Mouse (Mus musculus): Measurements from ENCODE around the gene Plg. TPM values are rescaled to one million over a fixed set of nuclear protein-coding genes. Genes with fewer than 3 reads are reported as not detected.
A peak's percentile ranks its signal among the peaks of the same experiment; 100 is the strongest.

Gene Plg
- total RNA-seq, 2 experiments from 2014 or later, result not detected

DNA sequence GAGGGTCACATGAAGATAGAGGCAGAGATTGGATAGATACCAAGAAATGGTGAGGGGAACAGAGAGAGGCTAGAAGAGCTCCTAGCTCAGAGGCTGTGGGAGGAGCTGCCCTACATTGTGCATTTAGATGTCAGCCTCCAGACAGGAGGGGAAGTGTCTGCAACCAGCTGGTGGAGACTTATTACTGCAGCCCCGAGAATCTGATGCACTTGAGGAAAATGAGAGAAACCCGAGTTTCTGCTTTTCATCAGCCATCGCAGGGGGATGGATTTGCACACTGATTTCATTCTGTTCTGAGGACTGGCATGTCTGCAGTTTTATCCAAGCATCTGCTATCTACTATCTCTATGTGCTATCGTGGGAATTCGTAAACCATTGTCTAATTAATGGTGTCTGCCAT is 53.3 kb downstream of the Plg start:
- intact Hi-C loops (cut with DNase I), result no loop called here
- peak; percentile 33 to 64 for DNase-seq (ENCODE audit: low spot score in 2 of 2)

DNA sequence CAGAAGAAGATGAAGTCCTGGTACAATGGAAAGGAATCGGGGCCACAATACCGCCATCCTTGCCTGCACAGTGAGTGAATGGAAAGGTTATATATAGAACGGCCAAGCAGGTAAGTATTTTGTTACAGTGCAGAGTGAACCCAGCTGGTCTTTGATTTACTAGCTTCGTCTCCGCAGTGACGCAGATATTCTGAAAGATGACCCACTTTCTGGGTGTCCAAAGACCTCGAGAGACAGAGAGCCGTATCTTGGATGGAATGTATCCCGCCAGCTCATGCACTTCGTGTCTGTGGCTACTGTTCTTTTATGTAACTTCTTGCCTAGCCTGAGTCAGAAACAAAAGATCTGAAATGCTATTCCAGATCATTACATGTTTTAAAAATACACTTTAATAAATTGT is 59.4 kb downstream of the Plg start:
- DNase-seq (ENCODE audit: low spot score in 2 of 2), result no peak
- intact Hi-C loops (cut with DNase I), result no loop called here

DNA sequence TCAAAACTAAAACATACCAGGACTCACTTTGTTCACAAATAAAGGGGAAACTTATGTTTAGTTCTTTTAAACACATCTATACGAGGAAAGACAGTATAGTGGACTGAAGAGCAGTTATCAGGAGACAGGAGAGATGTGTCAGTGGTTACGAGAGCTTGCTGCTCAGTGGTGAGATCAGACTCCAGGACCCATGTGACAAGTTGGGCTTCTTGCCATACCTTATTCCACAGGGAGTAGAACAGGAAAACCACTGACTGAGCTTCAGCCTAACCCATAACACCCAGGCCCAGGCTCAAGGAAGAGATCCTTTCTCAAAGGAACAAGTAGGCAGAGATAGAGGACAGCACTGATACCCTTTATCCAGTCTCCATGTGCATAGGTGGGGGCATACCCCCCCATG is 66.2 kb downstream of the Plg start:
- intact Hi-C loops (cut with DNase I), result no loop called here
- DNase-seq (ENCODE audit: low spot score in 2 of 2), result no peak

DNA sequence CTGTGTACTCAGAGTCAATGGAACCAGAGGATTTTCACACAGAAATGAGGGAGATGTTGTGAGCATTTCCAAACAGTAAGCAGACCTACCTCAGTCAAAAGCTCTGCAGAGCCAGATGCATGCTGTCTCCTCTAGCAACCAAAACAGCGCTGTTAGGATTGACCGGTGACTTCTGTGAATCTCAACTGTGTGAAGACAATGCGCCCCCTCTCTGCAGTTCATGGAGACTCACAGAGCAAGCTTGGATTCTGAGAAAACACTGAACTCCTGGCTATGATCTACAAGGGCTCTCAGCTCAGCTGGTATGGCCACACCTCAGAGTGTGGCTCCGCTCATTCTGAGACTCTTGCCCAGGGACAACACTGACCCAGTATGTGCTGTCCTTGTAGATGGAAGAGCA is 72.8 kb downstream of the Plg start:
- intact Hi-C loops (cut with DNase I), result no loop called here
- DNase-seq (ENCODE audit: low spot score in 2 of 2), result peak in 1 of 2 experiments; percentile 37

DNA sequence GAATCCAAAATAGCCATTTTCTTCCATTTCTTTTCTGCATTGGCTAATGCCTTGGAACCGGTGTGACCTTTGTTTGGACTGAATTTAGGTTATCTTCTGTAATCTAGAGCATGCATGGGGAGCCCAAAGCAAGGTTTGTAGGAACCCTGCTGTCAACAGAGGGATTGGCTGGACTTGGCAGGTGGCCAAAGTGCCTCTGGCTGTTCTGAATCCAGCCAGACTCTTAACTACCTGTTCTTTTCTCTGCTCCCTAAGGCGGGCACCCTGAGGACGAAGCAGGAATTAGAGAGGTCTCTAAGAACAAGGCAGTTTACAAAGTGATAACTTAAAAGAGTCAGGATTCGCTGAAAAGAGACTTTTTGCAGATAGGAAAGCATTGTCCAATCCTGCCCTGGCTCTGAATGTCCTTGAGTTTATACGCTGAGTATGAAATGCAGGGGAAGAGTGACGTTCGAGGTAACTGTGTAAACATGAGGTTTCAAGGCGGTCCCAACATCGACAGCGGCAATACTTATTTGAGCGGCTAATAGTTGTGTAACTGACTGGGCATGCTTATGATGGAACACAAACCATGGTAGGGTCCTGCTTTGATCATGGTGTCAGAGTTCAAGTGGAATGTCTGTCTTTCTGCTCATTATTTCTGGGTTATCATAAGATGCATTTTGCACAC is 74.6 kb downstream of the Plg start:
- intact Hi-C loops (cut with DNase I), result no loop called here
- no peak for DNase-seq (ENCODE audit: low spot score in 2 of 2)

DNA sequence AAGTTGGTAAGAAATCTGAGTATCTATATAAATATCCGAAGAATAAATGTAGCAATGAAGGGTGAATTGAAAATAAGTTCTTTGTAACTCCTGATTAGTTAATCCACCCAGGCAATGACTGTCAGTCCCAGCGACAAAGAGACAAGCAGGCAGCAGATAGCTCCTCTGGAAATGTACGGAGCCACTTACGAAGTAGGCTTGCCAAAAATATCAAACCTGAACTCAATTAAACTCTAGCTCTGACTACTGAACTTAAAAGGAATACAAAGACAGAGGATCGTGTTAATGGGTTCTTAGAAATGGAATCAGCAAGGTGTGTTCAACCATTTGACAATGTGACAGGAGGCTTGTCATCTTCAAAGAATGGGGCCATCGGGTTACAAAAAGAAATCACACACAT is 75.3 kb downstream of the Plg start:
- intact Hi-C loops (cut with DNase I), result no loop called here
- DNase-seq (ENCODE audit: low spot score in 2 of 2), result no peak

DNA sequence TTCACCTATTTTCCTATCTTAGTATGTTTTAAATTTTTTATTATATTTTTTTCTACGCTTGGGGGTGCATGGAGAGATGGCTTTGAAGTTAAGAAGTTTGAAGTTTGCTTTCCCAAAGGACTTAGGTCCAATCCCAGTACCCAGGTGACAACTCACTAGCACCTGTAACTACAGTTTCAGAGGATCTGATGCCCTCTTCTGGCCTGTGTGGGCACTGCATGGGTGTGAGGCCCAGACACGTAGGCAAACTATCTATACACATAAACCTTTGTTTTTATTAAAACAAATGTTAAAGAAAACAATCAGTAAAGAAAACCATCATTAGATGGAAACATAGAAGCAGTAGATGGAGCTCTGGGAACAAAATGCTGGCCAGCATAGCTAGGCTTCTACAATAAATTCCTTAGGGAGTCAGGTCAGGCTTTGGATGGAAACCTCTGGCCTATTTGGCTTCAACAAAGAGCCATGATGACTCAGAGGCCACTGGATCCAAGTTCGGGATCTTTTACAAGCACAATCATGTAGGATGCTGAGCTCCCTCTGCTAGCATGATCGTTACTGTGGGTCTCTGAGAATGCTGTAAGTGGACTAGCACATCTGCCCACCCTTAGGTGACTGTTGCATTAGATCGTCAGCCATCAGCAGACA is 76.9 kb downstream of the Plg start:
- no peak for DNase-seq (ENCODE audit: low spot score in 2 of 2)
- intact Hi-C loops (cut with DNase I), result no loop called here

DNA sequence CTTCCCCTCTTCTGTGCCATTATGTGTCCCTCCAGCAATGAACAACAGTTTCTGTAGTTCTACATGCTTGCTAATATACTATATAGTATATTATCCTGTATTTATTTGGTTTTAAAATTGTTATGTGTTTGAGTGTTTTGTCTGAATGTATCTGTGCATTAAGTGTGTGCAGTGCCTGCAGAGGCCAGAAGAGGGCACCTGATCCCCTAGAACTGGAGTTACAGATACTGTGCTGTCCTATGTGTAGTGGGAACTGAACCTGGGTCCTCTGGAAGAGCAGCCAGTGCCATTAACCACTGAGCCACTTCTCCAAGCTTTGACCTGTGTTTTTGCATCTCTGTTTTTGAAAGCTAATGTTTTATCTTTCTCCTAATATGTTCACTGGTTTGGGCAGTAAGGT is 82.8 kb downstream of the Plg start:
- intact Hi-C loops (cut with DNase I), result no loop called here
- DNase-seq (ENCODE audit: low spot score in 2 of 2), result no peak

DNA sequence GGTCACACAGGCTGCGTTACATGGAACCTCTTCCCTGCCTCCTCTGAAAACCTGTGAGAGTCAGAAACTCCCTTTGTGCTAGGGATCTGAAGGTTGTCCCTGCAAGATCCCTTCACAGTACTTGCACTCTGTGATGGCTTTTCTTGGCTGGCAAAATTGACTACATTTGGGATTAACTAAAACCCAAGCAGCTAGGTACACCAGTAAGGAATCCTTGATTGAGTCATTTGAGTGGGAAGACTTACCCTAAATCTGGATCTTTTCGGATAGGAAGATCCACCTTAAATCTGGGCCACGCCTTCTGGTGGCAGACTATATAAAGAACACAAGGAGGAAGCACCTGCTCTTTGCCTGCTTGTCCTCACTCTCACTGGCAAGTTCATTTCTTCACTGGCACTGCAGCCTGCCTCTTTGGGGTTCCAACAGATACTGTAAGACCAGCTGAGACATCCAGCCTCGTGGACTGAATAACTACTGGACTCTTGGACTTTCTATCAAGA is 88.1 kb downstream of the Plg start:
- peak in 1 of 2 experiments; percentile 27 for DNase-seq (ENCODE audit: low spot score in 2 of 2)
- intact Hi-C loops (cut with DNase I), result no loop called here

DNA sequence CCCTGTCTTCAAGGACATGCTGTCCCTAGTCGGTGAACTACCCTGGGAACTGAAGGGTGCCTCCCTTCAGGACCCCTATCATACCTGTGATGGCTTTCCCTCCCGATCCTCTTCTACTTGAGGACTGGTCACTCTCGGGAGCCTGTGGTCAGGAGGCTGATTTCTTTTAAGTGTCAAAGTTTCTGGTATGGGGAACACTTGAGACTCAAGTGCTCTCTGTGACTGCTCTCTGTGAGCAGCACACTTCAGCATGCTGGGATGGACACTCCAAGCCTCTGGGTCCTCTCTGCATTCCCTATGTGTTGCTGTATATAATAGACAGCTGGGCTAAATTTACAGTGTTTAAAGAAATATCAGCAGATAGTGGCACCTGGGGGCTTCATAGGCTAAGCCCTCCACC is 89.2 kb downstream of the Plg start:
- no peak for DNase-seq (ENCODE audit: low spot score in 2 of 2)
- intact Hi-C loops (cut with DNase I), result no loop called here

DNA sequence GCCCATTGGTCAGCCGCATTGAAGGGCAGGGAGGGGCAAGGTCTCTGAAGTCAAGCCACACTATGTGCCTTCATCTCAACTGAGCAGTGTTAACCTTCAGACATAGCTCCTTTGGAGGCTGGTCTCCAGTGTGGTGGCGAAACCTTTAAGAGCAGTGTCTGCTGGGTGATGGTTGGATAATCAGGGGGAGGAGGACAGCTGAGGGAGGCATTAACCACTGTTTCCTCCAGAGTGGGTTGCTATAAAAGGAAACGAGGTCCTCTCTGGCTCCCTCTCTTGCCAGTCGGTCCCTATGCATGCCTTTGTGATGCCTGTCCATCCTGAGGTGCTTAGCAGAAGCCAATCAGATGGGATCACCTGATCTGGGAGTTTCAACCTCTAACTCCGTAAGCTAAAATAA is 90.3 kb downstream of the Plg start:
- intact Hi-C loops (cut with DNase I), result no loop called here
- no peak for DNase-seq (ENCODE audit: low spot score in 2 of 2)

Other genes with a start within 250 kb of the Plg start
- gene Map3k4, start 59.8 kb upstream of the Plg start, total RNA-seq (2021), result 10 to 100 TPM; 36.1 to 39.2 TPM
- 1 to 10 TPM; 5.2 to 5.3 TPM for gene Slc22a3, start 129.1 kb downstream of the Plg start, total RNA-seq (2021)
- gene Slc22a2, start 205.5 kb downstream of the Plg start, total RNA-seq (2021), result under 1 TPM; 0.57 to 0.89 TPM

All from left cerebral cortex, postnatal 14 days (tissue).